Mouse (Mus musculus) midbrain, embryonic 13.5 days (tissue): ENCODE results near the gene Dst. TPM values are rescaled to one million over a fixed set of nuclear protein-coding genes. Genes with fewer than 3 reads are reported as not detected.
A peak's percentile ranks its signal among the peaks of the same experiment; 100 is the strongest.

Experiments used
- ATAC-seq: fragments of 200-750 bp; cut with Nextera tagmentation; 2 replicates; pipeline ENCODE4 v1.8.0; 2017; ENCODE audit warnings: mild to moderate bottlenecking, moderate TSS enrichment, moderate library complexity
- H3K27ac ChIP-seq: fragments of 300-500 bp; sonication (generic); 2 replicates; pipeline ENCODE4 v1.5.1; 2015; ENCODE audit warnings: inconsistent platforms, mild to moderate bottlenecking, moderate library complexity
- H3K27me3 ChIP-seq: fragments of 300-500 bp; sonication (generic); 2 replicates; pipeline ENCODE4 v1.6.1; 2015; ENCODE audit warnings: mild to moderate bottlenecking, inconsistent platforms
- H3K36me3 ChIP-seq: fragments of 300-500 bp; sonication (generic); 2 replicates; pipeline ENCODE4 v1.6.1; 2015; ENCODE audit warnings: mild to moderate bottlenecking, inconsistent platforms
- H3K4me1 ChIP-seq: fragments of 300-500 bp; sonication (generic); replicated peaks from 2 replicates; pipeline ENCODE4 v1.6.1; 2015; ENCODE audit warnings: inconsistent platforms
- H3K4me2 ChIP-seq: fragments of 300-500 bp; sonication (generic); replicated peaks from 2 replicates; pipeline ENCODE4 v1.6.1; 2015; ENCODE audit warnings: moderate library complexity, mild to moderate bottlenecking, inconsistent platforms
- H3K4me3 ChIP-seq: fragments of 300-500 bp; sonication (generic); replicated peaks from 2 replicates; pipeline ENCODE4 v1.5.1; 2015; ENCODE audit warnings: mild to moderate bottlenecking, inconsistent platforms
- H3K9ac ChIP-seq: fragments of 300-500 bp; sonication (generic); replicated peaks from 2 replicates; pipeline ENCODE4 v1.6.1; 2015; ENCODE audit warnings: mild to moderate bottlenecking, inconsistent platforms
- H3K9me3 ChIP-seq: fragments of 300-500 bp; sonication (generic); 2 replicates; pipeline ENCODE4 v1.6.1; 2016; ENCODE audit warnings: mild to moderate bottlenecking, inconsistent platforms
- WGBS: fragments of 180-500 bp; shearing (Covaris S2); methylation state at CpG from one replicate; pipeline ENCODE4 v1.1.7; 2015; 5-methylcytosine and 5-hydroxymethylcytosine counted together
- polyA plus RNA-seq: library from polyadenylated mRNA; unstranded; fragments of >200 nt; fragmentation: Nextera tagmentation; extraction: Ambion mirVana; gene quantifications from 2 replicates; pipeline ENCODE4 v1.2.1, GENCODE M21; 2015

The Dst gene
- 35.2 and 38.3 TPM in 2 replicates for polyA plus RNA-seq

DNA sequence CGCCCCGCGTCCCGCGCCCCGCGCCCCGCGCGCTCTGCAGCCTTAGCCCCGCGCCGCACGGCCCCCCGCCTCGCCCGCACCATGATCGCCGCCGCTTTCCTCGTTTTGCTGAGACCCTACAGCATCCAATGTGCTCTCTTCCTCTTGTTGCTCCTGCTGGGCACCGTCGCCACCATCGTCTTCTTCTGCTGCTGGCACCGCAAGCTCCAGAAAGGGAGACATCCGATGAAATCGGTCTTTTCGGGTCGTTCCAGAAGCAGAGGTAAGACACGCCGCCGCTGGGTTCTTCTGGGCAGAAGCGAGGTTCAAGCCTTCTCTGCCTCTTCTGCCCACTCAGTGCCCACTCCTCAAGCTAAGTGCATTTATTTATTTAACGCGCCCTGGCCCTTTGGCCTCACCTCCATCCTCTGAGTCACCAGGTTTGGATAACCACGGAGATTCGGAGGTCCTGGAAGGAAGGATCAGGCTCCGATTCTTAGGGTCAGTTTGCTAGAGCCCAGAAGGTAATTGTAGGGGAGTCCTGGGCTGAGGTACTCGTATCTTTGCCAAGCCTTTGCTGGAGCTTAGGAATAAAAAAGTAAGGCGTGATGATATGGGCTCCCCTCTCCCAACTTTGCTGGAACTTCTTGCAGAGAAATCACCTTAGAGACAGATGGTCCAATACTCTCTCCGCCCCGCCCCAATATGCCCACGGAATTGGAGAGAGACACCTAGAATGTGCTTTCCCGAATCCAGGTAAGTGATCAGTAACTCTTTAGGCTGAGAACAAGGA is at the start of gene Dst:
Gene Dst, plus strand, starts transcription at position 35 of the 772 bp plus-strand sequence.
- peaks cover 30% of the 10 kb centered on the region for H3K27me3 ChIP-seq
- no peak; the same call in 1 of the 2 replicates for ATAC-seq
- H3K4me2 ChIP-seq, result peak within 1 kb of the TSS; percentile 88
- H3K4me3 ChIP-seq, result peak within 1 kb of the TSS; percentile 66
- peak within 1 kb of the TSS; percentile 79 for H3K27ac ChIP-seq
- WGBS, result 7% methylated on average over 27 of the region's 44 CpGs
- peaks cover 26% of the 10 kb centered on the region for H3K4me1 ChIP-seq
- H3K36me3 ChIP-seq, result no peaks in the 10 kb centered on the region
- no peaks in the 10 kb centered on the region for H3K9me3 ChIP-seq
- peak within 1 kb of the TSS; percentile 77 for H3K9ac ChIP-seq

DNA sequence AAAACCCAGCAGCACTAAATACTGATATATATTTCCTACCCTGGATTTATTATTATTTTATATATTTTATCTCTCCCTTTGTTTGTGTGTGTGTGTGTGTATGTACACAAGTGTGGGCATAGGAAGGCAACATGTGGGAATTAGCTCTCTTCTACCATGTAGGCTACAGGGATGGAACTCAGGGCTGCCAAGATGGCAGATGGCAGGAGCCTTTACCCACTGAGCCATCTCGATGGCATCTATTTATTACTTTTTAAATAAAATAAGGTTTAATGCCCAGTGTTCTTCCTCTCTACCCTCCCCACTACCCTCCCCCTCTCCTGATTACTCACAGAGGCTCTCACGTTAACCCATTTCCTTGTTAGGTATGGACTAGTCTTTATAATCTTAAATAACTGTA is 39.0 kb upstream of the Dst start:
- Histone ChIP-seq H3K36me3 (no peaks in the 10 kb centered on the region), H3K9me3 (no peaks in the 10 kb centered on the region), H3K4me2 (no peak overlapping the region), H3K4me3 (no peak overlapping the region), H3K27me3 (no peaks in the 10 kb centered on the region), H3K4me1 (no peaks in the 10 kb centered on the region), H3K27ac (no peak overlapping the region), H3K9ac (no peak overlapping the region)
- WGBS, result 88% methylated on average over 2 of the region's 2 CpGs
- no peak for ATAC-seq

DNA sequence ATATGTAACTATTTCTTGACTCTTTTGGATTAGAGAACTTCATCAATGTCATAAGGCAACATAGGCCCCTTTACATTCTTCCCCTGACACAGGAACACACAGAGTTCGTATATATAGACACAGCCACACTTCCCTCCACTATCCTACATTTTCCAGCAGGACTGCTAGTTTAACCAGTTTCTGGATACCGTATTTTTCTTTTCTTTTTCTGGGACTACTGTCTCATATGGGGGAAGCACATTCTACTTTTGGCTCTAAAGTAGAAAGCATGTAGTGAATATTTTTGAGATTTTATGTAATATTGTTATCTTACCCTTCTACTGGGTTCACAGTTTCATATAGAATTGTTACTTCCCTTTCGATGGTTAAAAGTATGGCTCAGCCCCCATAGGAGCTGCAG is 38.6 kb upstream of the Dst start:
- no peaks in the 10 kb centered on the region for H3K27me3 ChIP-seq
- no peak for ATAC-seq
- no peak overlapping the region for H3K9ac ChIP-seq
- no peaks in the 10 kb centered on the region for H3K36me3 ChIP-seq
- no peak overlapping the region for H3K4me2 ChIP-seq
- H3K4me3 ChIP-seq, result no peak overlapping the region
- H3K27ac ChIP-seq, result no peak overlapping the region
- WGBS, result 93% methylated on average over 3 of the region's 3 CpGs
- H3K9me3 ChIP-seq, result no peaks in the 10 kb centered on the region
- no peaks in the 10 kb centered on the region for H3K4me1 ChIP-seq

DNA sequence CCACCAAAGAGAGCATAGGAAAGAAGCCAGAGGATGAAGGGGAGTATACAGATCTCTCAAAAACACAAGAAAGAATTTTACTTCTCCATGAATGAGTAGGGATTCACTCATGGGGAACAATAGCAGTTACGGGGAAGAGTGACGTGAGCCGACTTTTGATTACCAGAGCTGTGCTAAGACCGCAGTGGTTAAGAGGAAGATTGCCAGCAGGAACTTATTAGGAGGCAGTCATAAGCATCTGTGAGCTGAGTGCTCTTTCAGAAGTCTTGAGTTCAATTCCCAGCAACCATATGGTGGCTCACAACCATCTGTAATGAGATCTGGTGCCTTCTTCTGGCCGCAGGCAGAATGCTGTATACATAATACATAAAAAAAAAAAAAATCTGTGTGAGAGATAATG is 34.5 kb upstream of the Dst start:
- Histone ChIP-seq H3K9me3 (no peaks in the 10 kb centered on the region), H3K4me1 (no peaks in the 10 kb centered on the region), H3K9ac (no peak overlapping the region), H3K36me3 (no peaks in the 10 kb centered on the region), H3K27ac (no peak overlapping the region), H3K4me3 (no peak overlapping the region), H3K27me3 (no peaks in the 10 kb centered on the region), H3K4me2 (no peak overlapping the region)
- ATAC-seq, result no peak
- 80% methylated on average over 5 of the region's 5 CpGs for WGBS

DNA sequence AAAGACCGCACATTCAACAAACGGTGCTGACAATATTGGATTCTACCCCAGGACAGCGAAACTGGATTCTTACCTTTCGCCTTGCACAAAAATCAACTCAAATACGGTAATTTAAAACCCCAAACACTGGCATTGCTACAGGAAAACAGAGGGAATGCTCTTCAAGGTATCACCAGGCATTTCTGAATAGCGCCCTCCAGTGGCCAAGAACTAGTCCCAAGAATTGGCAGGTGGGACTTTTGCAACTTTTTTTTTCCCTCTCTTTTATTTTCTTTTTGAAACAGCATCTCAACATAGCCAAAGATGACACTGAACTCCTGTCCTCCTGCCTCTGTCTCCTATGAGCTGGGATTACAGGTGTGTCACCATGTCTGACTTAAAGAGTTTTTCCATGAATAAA is 32.3 kb upstream of the Dst start:
- no peak for ATAC-seq
- Histone ChIP-seq H3K27ac (no peak overlapping the region), H3K4me1 (no peaks in the 10 kb centered on the region), H3K36me3 (no peaks in the 10 kb centered on the region), H3K4me2 (no peak overlapping the region), H3K4me3 (no peak overlapping the region), H3K27me3 (no peaks in the 10 kb centered on the region), H3K9me3 (no peaks in the 10 kb centered on the region), H3K9ac (no peak overlapping the region)
- WGBS, result 56% methylated on average over 6 of the region's 6 CpGs

DNA sequence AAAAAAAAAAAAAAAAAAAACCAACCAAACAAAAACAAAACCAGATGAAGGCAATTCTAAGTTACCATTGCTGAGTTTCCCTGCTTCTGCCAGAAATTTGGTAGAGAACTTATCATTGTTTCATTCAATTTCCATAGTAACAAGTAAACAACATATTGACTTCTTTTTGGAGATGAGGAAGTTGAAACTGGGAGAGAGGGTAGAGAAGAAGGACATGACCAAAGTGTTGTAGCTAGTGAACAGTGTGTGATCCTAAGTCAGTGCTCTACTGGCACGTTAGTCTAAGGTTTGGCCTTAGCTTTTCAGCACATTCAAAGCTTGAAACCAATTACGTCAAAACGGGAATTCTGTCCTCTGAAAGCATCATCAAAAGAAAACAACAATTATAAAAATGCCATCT is 31.6 kb upstream of the Dst start:
- no peaks in the 10 kb centered on the region for H3K9me3 ChIP-seq
- no peak overlapping the region for H3K9ac ChIP-seq
- ATAC-seq, result no peak
- H3K4me1 ChIP-seq, result no peaks in the 10 kb centered on the region
- H3K4me3 ChIP-seq, result no peak overlapping the region
- no peaks in the 10 kb centered on the region for H3K27me3 ChIP-seq
- WGBS, result 85% methylated on average over 3 of the region's 3 CpGs
- no peaks in the 10 kb centered on the region for H3K36me3 ChIP-seq
- H3K4me2 ChIP-seq, result no peak overlapping the region
- no peak overlapping the region for H3K27ac ChIP-seq

DNA sequence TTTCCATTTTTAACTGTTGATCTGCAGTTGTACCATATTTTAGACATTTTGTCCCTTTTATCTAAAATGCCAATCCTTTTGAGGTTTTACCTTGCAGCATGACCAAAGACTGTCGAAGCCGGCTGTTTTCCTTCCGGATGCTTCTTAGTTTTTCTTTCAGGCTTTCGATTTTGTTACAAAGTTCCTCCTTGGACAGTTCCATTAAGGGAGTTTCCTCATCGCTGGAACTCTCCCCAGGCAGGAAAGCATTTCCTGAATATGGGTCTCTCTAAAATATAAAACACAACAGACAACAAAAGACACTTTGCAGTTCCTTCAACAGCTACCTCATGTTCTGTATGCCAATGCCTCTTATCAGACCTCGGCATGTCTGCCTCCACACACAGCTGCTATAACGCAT is 29.9 kb upstream of the Dst start:
- no peak overlapping the region for H3K4me2 ChIP-seq
- WGBS, result 90% methylated on average over 7 of the region's 7 CpGs

DNA sequence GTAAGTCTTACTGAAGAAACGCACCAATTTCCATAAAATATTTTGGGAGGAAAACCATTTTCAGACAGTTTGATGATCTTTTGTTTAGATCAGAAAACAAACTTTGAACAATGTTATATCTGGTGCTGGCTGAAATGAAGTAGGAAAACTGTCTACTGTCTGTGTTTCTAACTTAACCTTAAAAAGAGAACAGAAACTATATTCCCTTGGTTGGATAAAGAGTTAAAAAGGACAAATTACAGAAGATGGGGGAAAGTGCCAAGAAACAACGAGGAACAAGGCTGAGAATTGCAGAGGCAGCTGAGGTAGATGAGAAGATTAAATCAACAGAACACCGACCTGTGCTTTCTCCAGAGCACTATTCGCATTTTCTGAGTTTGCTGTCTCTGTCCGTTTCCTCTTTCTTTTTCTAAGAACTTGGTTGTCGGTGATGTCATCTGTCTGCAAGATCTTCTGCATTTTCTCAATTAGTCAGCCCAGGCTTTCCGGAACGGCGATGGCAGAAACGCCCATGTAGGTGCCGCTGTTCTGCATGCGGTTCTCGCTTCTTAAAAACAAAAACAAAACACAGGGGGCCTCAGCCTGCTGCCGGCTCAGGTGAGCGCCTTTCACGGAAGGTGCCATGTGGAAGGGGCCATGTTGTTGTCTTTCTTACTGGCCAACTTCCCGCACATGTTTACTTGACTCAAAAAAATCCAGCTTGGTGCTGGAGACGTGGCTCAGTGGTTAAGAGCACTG is 24.8 kb upstream of the Dst start:
- 0 out of 2 replicates have a peak overlapping the region, but pooled peaks have one; percentile 3 for H3K4me3 ChIP-seq
- H3K27ac ChIP-seq, result no peak overlapping the region
- H3K9me3 ChIP-seq, result no peaks in the 10 kb centered on the region
- no peaks in the 10 kb centered on the region for H3K4me1 ChIP-seq
- no peak for ATAC-seq
- H3K27me3 ChIP-seq, result no peaks in the 10 kb centered on the region
- H3K36me3 ChIP-seq, result no peaks in the 10 kb centered on the region
- no peak overlapping the region for H3K9ac ChIP-seq
- 32% methylated on average over 18 of the region's 18 CpGs for WGBS
- peak overlapping the region; percentile 17; the same call in 1 of the 2 replicates for H3K4me2 ChIP-seq

More for the DNA sequence above, 29.9 kb upstream of the Dst start:
- H3K4me1 ChIP-seq, result no peaks in the 10 kb centered on the region
- H3K9ac ChIP-seq, result no peak overlapping the region
- H3K27me3 ChIP-seq, result no peaks in the 10 kb centered on the region
- H3K9me3 ChIP-seq, result no peaks in the 10 kb centered on the region
- no peak for ATAC-seq
- H3K4me3 ChIP-seq, result no peak overlapping the region
- no peaks in the 10 kb centered on the region for H3K36me3 ChIP-seq
- no peak overlapping the region for H3K27ac ChIP-seq

DNA sequence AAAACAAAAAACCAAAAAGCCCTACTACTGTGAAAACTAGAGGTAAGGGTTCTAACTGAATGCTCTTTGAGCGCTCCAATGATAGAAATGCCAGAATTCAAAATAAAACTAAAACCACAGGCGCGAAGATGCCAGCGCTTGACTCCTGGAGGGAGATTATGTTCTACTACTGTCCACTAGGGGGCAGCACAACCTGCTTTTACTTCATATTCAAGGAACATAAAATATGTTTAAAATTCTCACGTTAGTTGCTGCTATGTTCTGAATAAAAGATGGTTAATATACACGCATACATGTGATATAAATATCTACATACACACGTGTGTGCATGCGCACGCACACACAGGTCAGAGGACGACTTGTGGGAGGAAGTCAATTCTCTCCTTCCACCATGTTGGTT is 15.2 kb upstream of the Dst start:
- Histone ChIP-seq H3K9ac (no peak overlapping the region), H3K4me1 (no peaks in the 10 kb centered on the region), H3K4me3 (no peak overlapping the region), H3K27me3 (no peaks in the 10 kb centered on the region), H3K9me3 (no peaks in the 10 kb centered on the region), H3K4me2 (no peak overlapping the region), H3K27ac (no peak overlapping the region), H3K36me3 (no peaks in the 10 kb centered on the region)
- 70% methylated on average over 10 of the region's 10 CpGs for WGBS
- ATAC-seq, result no peak

DNA sequence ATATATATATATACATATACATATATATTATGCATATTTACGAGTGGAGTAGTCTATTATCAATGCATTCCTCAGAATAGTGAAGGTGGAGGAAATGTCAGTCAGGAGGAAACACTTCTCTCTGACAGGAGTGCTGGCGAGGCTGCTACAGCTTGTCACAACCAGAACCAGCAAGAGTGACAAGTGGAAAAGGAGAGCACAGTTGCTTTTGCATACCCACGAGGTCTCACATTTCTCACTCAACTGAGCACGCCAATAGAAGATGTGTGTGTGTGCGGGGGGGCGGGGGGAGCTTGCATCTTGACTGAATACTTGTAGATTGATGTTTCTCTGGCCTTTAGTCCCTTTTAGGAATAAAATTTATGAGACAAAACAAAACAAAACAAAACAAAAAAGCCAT is 11.9 kb upstream of the Dst start:
- ATAC-seq, result no peak
- 80% methylated on average over 6 of the region's 6 CpGs for WGBS
- no peaks in the 10 kb centered on the region for H3K4me1 ChIP-seq
- H3K4me2 ChIP-seq, result no peak overlapping the region
- no peak overlapping the region for H3K27ac ChIP-seq
- no peak overlapping the region for H3K4me3 ChIP-seq
- H3K36me3 ChIP-seq, result no peaks in the 10 kb centered on the region
- H3K9ac ChIP-seq, result no peak overlapping the region
- no peaks in the 10 kb centered on the region for H3K9me3 ChIP-seq
- no peaks in the 10 kb centered on the region for H3K27me3 ChIP-seq

DNA sequence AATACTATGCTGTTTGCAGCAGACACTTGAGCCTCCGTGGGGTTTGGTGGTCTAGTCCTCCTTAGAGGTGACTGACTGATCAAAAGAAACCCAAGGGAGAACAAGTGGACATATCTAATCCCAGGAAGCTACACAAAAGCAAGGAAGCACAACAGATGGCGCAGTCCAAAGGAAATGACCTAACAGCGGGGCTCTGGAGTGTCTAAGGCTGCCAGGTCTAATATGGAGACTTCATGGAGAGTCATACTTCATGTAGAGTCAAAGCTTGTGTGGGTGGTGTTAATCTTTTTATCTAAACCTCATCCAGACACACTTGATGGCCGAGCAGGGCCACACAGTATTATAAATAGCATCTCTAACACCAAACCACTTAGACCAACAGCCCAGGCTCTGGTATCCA is 11.4 kb upstream of the Dst start:
- Histone ChIP-seq H3K36me3 (no peaks in the 10 kb centered on the region), H3K4me1 (no peaks in the 10 kb centered on the region), H3K27ac (no peak overlapping the region), H3K27me3 (no peaks in the 10 kb centered on the region), H3K4me3 (no peak overlapping the region), H3K4me2 (no peak overlapping the region), H3K9ac (no peak overlapping the region), H3K9me3 (no peaks in the 10 kb centered on the region)
- WGBS, result 87% methylated on average over 4 of the region's 4 CpGs
- no peak for ATAC-seq

DNA sequence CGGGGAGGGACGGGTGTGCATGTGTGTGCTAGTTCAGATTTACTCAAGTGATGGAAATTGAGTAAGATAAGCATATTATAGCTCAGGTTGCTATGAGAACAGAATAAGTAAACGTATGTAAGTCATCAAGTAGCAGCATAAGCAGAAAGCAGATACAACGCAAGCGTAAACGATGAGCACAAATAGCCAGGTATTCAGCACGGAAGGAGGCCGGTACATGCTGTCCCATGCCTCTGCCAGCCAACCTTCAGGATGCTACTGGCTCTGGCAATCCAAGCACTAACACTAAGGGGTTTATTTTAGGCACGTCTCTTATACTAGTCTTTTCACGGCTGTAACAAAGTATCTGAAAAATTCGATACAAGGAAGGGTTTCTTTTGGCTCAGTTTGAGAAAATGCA is 10.6 kb upstream of the Dst start:
- Histone ChIP-seq H3K4me3 (no peak overlapping the region), H3K4me2 (no peak overlapping the region), H3K36me3 (no peaks in the 10 kb centered on the region), H3K9me3 (no peaks in the 10 kb centered on the region), H3K27me3 (no peaks in the 10 kb centered on the region), H3K9ac (no peak overlapping the region), H3K27ac (no peak overlapping the region), H3K4me1 (no peaks in the 10 kb centered on the region)
- no peak for ATAC-seq
- 93% methylated on average over 11 of the region's 11 CpGs for WGBS
